Mouse (Mus musculus) cerebellum, adult 9-11 months (tissue): ENCODE results near the gene Gm11444.
A peak's percentile ranks its signal among the peaks of the same experiment; 100 is the strongest.

ENCODE experiments used
- DNase-seq: peaks from one replicate; pipeline ENCODE4 v3.0.0; 2022

Gene Gm11444

DNA sequence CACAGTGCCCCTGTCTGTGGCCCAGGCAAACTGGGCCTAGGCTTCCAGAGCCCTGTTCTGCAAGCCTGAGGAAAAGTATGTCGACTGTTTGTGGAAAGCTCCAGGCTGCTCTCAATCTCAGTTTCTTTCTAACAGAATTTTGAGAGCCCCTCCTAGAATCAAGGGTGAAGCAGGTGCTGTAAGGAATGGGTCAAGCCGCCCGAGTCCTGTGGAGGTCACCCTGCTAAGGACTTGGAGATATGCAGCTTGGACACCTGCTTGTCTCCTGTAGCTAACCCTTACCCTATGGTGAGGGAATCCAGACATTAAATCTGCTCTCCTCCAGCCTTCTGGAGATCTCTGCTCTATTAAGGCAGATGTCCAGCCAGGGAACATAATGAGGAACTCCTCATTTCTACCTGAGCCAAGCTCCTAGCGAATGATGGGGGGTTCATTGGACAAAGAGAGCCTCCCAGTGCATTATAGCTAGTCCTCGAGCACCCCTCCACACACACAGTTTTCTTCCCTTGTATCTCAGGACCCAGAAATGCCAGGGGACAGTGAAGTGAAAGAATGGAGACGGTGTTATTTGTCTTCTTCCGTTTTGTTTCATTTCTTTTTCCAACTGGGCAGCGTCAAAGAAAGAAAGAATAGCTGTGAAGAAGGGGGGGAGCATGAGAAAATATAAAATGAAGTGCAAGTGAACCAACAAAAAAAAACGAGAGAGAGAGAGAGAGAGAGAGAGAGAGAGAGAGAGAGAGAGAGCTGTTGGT, 15.0 kb downstream of the Gm11444 start:
- DNase-seq = no peak

DNA sequence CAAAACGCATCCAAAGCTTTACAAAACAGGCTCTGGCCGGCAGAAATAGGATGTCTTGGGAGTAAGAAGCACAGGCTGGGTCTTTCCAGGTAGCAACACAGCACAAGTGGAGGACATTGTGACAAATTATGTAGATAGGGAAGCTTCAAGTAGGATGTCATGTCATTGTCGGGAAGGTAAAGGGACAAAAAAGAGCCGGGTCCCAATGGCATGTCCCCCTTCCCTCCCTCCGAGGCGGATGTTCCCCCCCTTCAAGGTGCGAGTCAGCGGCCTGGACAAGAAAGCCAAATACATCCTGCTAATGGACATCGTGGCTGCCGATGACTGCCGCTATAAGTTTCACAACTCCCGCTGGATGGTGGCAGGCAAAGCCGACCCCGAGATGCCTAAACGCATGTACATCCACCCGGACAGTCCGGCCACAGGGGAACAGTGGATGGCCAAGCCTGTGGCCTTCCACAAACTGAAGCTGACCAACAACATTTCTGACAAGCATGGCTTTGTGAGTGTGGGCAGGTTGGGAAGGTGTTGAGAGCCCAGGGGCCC, 15.7 kb downstream of the Gm11444 start:
- no peak for DNase-seq

DNA sequence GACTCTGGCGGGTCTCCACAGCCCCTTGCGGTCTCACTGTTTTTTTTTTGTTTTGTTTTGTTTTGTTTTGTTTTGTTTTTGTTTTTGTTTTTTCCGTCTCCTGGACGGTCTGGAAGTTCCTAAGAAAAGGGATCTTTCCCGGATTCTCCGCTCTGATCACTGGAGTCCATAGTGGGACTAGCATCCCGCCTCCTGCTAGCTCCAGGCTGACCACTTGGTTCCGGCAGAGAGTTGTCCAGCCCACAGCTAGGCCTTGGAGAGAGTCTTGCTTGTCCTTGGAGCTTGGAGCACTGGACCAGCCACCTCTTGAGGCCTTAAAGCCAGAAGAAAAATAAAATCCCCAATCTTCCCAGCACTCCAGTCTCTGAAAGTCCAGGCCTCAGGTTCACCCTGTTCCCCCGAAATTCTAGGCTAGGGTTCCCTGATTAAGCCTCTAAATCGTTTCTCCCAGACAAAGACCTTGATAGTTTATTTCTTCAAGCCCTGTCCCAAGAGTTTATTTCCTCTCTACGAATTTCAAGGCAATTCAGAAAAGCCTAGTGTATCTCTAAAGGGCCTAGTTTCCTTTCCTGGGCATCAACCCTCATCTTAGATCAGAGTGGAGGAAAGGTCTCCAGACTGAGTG, 16.3 kb downstream of the Gm11444 start:
- DNase-seq = no peak

DNA sequence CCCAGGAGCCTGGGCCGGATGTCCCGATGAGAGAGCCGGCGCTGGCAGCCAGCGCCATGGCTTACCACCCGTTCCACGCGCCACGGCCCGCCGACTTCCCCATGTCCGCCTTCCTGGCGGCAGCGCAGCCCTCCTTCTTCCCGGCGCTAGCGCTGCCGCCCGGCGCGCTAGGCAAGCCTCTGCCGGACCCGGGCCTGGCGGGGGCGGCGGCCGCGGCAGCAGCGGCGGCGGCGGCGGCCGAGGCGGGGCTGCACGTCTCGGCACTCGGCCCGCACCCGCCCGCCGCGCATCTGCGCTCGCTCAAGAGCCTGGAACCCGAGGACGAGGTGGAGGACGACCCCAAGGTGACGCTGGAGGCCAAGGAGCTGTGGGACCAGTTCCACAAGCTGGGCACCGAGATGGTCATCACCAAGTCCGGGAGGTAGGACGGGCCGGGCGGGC, 17.0 kb downstream of the Gm11444 start:
- DNase-seq = no peak

DNA sequence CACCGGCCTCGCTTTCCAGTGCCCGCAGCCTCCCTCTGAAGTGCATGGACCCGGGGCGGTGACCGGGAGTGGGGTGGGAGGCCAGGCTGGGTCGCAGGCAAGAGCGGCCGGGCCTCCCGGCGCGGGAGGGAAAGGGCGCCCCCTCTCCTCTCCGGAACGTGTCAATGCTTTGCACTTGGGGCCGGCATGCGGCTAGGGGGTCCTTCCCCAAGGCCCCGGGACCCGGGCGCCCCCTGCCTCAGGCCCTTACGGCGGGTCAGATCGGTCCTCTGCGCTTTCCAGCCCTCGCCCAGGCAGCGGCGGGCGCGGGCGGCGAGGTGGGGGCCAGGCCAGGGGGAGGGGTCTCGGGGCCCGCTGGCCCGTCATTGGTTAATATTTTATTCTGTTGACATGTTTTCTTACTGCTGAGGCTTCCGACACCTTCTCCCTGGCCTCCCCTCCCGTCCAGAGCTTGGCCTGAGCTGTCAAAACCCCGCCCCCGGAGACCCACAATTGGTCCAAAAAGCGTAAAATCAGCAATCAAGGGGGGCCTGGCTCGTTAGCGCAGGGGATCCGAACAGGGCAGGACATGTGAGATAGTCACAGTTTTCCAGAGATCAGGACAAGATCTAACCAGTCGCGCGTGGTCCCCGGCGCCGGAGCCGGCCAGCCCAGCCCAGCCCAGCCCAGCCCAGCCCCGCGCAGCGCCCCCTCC, 17.8 kb downstream of the Gm11444 start, which contains the start of gene Tbx2:
Gene Tbx2, plus strand, starts transcription at position 321 of the 694 bp plus-strand sequence.
- DNase-seq = no peak

DNA sequence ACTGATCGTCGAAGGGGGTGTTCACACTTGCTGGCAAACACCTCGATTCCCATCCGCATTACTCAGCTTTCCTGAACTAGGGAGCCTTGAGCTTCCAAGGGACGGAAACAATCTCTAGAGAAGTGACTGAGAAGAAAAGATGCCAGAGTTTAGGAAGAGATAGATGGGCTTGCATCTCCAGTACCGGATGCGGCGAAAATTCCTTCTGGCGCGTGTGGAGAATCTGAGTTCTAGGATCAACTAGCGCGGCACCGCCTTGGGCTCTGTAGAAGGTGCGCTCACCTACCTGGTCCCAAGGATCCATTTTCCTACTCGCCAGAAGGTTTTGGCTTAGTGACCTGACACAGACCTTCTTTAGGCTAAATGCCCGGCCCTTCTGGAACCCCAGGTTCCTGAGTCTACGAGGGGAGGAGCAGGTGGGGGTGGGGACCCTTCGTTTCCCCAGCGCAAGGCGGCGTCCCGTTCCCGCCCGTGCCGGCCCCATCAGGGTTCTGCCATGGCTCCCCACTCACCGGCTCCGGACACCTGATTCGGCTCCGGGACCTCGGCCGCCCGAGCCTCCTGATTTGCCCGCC, 18.4 kb downstream of the Gm11444 start:
- no peak for DNase-seq

DNA sequence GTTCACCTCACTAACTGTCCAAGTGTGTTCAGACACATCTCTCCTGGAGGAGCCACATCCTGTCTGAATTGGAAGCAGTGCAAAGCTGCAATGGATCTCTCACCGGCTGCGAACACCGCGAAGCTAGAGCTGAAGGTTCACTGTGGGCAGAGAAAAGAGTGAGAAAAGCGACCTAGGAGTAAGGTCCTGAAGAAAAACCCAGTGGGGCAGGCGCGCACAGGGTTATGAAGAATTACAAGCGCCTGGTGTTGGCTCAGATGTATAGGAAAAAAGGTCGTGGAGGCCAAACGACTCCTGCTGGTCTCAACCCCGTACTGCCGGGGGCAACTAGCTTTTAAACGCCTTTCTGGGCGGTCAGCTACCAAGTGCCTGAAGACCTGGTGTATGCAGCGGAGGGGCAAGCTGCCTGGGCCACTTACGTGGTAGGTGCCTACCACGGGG, 19.2 kb downstream of the Gm11444 start:
- DNase-seq = no peak

DNA sequence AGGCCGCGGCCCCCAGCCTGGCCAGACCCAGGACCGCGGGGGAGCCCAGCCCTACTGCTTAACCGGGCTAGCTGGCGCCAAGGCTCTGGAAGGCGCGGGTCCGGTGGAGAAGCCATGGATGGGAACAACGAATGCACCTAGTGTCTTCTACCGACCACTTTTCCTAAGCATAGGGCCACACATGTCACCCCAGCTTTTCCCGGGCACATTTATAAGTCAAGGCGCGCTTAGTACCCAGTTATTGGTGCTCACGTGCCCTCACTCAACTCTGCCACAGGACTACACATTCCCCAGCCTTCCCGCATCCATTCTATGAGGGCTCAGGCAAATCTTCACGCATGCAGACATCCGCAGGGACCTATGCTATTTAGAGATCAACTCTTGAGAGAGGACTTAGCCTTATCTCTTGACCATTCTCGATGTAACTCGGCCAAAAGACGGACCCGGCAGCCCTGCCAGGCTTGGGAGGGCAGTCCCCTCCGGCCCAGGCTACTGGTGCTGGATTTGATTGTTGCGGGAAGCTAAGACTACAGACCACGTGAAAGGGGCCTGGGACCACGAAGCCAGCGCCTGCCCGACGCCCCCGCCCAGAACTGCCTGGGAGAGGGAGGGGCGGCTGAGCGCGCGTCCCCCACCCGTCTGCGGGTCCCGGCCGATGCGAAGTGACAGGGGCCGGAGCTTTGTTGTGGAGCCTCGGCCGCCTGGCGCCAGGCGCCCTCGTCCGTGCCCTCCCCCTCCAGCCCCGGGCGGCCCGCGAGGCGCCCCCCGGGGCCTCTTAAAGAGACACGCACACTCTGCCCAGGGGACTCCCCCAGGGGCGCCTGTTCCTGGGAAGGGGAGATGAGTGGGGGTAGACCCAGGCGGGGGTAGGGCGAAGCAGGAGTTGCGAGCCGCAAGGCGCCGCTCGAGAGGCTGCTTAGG, 20.4 kb downstream of the Gm11444 start:
- no peak for DNase-seq

DNA sequence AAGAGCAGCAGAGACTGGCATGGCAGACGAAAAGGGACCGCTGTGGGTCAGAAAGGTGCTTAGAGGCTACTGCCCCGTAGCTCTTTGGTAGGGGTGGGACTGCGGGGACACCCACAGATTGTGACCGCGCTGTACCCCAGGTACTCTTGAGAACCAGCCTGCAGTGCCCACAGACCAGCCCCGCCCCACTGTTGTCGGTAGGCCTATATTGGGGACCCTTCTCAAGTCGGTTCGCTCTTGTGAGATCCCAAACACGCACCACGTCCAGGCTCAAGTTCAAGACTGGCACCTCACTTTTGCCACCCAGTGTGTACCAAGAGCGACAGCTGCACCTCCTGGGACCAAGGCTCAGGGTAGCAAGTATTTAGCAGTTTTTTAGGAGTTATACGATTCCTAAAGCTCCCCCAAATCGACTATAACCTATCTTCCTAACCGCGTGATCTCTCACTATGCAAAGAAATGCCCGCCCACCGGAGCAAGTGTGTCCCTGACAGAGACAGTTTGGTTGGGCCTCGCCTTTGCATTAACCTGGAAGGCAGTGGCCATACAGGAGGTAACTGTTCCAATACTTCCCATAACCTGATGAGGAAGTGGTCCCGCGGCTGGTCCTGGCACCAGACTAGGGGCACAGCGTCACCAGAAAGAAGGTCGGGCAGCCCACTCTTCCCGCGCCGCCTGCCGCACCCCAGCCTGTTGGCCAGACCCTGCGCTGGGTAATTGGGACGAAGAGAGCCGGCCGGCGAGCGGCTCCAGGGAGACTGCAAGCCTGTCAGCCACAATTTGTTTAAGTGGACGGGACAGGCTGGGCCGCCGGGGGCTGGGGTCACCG, 21.2 kb downstream of the Gm11444 start:
- DNase-seq = no peak

DNA sequence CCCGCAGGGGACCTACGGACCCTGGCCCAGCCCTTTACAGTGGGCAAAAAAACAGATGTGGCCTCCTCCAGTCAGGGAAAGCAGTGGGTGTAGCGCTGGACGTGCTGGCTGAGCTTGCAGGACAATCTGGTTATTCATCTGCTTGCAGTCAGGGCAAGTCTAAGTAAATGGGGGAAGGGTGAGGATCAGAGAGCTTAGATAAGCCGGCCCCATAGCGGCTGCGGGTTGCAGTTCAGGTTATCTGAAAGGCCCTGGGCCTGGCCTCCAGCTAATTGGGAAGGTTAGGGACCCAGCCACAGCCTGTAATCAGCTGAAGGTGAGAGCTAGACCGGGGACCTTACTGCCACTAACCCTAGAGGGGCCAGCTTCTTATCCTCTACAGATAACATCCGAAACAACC, 22.8 kb downstream of the Gm11444 start:
- no peak for DNase-seq

DNA sequence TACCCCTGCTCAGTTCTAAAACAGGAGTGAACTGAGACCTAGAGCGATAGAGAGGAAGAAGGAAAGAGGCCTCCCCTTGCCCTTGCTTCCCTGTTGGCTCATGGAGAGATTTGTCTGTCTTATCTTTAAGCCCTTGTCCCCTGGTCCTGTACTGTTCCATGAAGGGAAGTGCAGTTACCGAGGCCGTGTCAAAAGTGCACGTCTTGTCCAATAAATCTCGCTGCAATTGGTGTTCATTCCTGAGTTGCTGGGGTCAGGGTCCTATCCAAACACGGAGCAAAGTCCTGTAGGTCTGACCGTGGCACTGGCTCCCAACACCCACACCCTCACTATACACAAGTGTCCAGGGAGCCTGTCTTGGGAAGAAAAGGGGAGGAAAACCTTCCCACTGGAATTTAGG, 24.3 kb downstream of the Gm11444 start:
- no peak for DNase-seq

DNA sequence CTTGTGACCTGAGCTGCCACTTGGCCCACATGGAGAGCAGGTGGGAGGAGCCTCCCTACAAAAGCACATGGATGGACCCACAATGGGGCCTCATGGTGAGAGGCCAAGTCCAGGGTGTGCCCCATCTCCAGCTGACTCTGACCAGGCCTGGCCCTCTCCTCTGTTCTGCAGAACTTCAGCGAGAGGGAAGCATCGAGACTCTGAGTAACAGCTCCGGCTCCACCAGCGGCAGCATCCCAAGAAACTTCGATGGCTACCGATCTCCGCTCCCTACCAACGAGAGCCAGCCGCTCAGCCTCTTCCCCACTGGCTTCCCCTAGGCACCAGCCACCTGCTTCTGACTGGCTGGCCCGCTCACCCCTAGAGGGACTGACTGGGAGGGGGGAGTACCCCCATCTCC, 25.1 kb downstream of the Gm11444 start:
- no peak for DNase-seq

DNA sequence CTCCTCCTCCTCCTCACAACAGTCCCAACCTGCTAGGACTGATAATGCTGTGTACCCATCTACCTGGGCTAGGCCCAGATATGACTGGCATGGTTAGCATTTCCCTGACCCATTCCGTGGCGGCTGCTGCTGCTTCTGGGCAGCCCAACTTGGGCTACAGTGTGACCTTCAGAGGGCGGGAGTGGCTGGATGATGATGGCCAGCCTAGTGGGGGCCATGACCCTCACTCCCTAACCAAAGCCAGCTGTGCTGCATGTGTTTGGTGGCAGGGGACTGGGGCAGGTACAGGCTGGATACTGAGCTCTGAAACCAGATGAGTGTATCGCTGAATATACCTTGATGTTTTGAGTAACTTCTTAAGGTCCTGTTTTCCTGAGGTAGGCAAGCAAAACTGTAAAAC, 26.3 kb downstream of the Gm11444 start:
- DNase-seq = no peak

DNA sequence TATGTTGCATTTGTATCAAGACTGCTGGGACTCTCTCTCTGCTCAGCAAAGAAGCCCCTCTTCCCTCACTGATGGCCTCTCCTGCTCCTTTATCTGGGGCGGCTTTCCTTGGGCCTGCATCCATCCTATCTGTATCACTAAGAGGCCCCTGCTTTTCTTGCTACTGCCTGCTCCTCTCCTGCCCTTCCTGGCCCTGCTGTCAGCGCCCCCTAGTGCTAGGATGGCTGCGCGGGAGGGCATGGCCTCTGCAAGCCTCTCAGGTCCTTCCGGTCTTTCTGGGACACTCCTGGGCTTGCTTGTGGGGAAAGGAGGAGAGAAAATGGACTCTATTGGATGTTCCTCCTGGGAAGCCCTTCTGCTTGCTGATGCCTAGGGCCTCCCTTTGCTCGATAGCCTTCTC, 27.0 kb downstream of the Gm11444 start:
- peak; percentile 43 for DNase-seq

DNA sequence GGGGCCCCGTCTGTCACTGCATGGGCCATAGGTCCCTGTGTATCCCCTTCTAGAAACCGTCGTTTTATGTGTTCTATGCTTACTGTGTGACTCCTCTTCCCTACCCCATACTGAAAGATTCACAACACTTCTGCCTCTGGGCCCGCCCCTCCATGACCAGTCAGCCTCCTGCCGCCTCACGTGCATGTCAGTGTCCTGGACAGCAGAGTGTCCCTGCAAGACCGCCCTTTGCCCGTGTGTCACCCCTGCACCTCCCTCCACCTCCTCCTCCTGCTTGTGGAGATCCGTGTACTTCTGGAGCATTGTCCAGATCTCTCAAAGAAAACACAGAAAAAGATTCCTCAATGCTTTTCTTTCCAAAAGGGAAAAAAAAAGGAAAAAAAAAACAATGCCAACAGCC, 28.5 kb downstream of the Gm11444 start:
- no peak for DNase-seq

DNA sequence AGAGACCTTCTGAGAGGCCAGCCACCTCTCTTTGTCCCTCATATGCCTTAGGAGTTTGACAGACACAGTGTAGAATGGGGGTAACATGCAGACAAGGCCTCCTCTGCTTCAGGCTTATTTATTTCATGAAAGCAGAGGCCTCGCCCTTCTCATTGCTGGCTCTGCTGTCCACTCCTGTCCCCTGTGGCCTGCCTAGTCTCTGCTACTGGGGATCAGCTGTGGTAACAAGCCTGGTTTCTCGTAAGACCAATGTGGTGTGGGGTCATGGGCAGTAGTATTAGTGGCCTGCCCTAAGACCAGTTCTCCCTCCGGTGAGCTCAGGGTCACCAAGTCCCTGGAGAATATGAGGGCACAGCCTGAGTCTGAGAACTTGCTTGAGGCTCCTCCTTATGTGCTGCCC, 29.2 kb downstream of the Gm11444 start:
- DNase-seq = no peak

DNA sequence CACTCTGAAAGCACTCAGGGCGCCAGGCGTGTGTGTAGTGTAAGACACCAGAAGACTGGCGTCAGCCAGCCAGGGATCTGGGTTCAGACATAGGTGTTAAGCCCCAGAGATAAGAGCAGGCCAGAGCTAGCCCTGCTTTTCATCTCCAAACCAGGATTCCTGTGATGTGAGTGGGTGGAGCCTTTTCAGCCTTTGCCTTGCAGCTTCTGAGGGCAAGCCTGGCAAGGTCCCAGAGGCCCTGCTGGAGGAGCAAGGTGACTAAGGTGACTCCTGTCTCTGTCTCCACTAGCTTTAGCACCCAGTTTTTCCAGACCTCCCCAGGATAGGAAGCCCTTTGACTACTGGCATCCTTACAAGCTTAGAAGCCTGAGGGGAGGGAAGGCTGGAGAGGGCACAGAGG, 31.7 kb downstream of the Gm11444 start:
- no peak for DNase-seq

DNA sequence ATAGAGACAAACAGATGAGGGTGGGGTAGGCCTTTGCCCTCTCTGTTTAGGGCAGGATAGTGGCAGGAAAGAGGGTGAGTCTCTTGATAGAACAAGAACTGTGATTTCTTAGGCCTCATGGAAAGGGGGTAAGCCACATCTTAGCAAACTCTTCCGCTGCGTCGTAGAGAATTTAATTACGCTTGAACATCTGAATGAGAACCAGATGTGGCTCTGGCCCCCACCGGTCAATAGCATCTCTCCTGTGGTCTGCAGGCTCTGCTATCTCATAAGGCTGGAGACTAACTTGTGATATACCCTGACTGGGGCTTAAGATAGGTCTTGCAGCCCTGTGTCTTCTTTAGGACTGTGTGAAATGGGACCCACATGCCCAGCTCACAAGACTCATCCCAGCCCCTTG, 33.7 kb downstream of the Gm11444 start:
- DNase-seq = no peak

DNA sequence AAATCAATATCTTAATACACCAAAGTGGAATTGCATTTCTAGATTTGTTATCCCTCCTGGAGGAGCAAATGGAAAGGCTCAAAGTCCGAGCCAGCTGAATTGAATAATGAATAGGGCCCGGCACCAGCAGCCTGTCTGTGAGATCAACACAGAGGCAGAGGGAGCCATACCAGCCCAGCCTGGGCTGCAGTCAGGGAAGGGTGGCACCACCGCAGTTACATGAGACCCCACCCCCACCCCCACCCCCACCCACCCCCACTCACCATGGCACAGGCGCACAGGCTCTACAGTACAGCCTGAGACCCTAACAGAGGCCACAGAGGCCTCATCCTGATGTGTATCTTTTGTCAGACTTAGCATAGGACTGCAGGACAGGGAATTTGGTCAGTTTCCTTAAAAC, 35.5 kb downstream of the Gm11444 start:
- no peak for DNase-seq

DNA sequence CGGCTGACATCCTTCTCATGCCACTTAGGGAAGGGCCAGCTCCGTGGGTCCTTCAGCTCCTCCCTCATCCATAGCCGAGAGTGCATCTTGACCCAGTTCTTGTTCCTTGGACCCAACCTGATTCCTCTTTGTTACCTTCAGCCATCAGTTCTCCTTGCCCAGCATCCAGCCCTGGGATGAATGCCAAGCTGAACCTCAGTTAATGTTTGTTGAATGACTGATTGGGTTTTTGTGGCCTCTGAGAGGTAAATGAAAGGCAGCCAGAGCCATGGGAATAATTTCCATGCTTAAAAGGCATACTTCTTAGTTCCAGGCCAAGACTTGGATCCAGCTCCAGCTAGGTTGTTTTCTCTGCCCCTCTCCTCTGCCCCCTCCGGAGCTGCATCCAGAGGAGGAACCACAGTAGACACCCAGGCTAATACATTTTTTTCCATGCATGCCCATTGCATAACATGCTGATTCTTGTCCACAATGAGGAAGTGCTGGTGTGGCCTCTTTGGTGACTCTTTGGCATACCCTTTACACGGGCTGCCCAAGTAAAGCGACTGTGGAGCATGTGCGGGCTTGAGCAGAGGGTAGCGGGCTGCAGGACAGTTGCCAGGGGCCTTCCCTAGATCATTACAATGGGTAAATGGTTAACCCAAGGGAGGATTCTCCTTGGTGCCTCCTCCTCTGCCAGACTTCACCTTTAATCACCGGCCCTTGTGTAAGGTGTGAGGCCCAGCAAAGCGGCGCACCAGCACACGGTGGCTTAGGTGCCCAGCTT, 37.7 kb downstream of the Gm11444 start:
- DNase-seq = no peak

DNA sequence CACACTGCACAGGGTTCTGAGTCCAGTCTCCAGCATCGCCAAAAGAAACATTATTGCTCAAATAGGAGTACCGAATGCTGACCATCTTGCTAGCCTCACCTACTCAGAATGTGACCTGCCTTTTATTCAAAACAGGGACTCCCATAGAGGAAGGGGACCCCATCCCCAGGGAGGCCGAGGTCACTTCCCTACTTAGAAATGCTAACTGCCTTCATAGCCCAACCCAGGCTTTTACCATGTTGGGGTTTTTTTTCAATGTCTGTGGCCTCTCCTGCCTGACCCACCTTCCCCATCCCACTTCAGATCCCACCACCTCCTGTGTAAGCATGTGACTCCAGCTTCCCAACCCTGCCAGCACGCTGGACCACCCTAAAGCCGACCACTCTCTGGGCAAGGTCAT, 38.5 kb downstream of the Gm11444 start:
- no peak for DNase-seq
